Mouse (Mus musculus) T-helper 2 cell (primary cell): Measurements from ENCODE around the gene Spx.

Source experiments
- in situ Hi-C: fragments of 300-600 bp; cut with MboI, MseI; formaldehyde crosslinking; loops from one replicate; pipeline ENCODE4 v1.15.1; 2025; ENCODE audit warnings: high pct_unique_total_duplicates

Gene Spx

GRCm38 (mm10) chr6:142412906-142413491 is at the start of gene Spx:
Gene Spx, plus strand, starts transcription at chr6:142413441.
- in situ Hi-C loops = loop anchor here (5.0 kb wide), 1 partner anchor 36 kb away; no protein-coding TSS in a partner anchor

- in situ Hi-C loops = no loop called here
Measured at GRCm38 (mm10) chr6:142365742-142366472, 47.3 kb upstream of the Spx start.

GRCm38 (mm10) chr6:142366473-142367018 is 46.7 kb upstream of the Spx start:
- in situ Hi-C loops = no loop called here

GRCm38 (mm10) chr6:142367565-142367964 is 45.7 kb upstream of the Spx start:
- in situ Hi-C loops = no loop called here

- in situ Hi-C loops = no loop called here
Measured at GRCm38 (mm10) chr6:142369568-142369967, 43.7 kb upstream of the Spx start.

- in situ Hi-C loops = loop anchor here (5.0 kb wide), 1 partner anchor 35 kb away; the partner anchor contains the start of gene Spx
Measured at GRCm38 (mm10) chr6:142377081-142377480, 36.2 kb upstream of the Spx start.

GRCm38 (mm10) chr6:142378576-142379330 is 34.5 kb upstream of the Spx start:
- in situ Hi-C loops = loop anchor here (5.0 kb wide), 1 partner anchor 34 kb away; the partner anchor contains the start of gene Spx

GRCm38 (mm10) chr6:142379961-142380360 is 33.3 kb upstream of the Spx start:
- in situ Hi-C loops = loop anchor here (5.0 kb wide), 1 partner anchor 32 kb away; the partner anchor contains the start of gene Spx

GRCm38 (mm10) chr6:142381615-142382014 is 31.6 kb upstream of the Spx start:
- in situ Hi-C loops = no loop called here

GRCm38 (mm10) chr6:142384521-142384920 is 28.7 kb upstream of the Spx start:
- in situ Hi-C loops = no loop called here

GRCm38 (mm10) chr6:142386285-142387010 is 26.8 kb upstream of the Spx start:
- in situ Hi-C loops = no loop called here

- in situ Hi-C loops = no loop called here
Measured at GRCm38 (mm10) chr6:142387011-142387754, 26.1 kb upstream of the Spx start, which contains the start of the genes Recql and Golt1b. Gene Recql, minus strand, starts transcription at chr6:142387087. Gene Golt1b, plus strand, starts transcription at chr6:142387221.

GRCm38 (mm10) chr6:142387755-142388271 is 25.4 kb upstream of the Spx start:
- in situ Hi-C loops = no loop called here

GRCm38 (mm10) chr6:142389101-142389500 is 24.1 kb upstream of the Spx start:
- in situ Hi-C loops = no loop called here

- in situ Hi-C loops = no loop called here
Measured at GRCm38 (mm10) chr6:142392312-142392711, 20.9 kb upstream of the Spx start.

GRCm38 (mm10) chr6:142394669-142395068 is 18.6 kb upstream of the Spx start:
- in situ Hi-C loops = no loop called here

- in situ Hi-C loops = no loop called here
Measured at GRCm38 (mm10) chr6:142395756-142396155, 17.5 kb upstream of the Spx start.

- in situ Hi-C loops = loop anchor here (5.0 kb wide), 1 partner anchor 34 kb away; no protein-coding TSS in a partner anchor
Measured at GRCm38 (mm10) chr6:142411140-142411539, 2.1 kb upstream of the Spx start.

GRCm38 (mm10) chr6:142413845-142414244 is 604 bp downstream of the Spx start:
- in situ Hi-C loops = loop anchor here (5.0 kb wide), 1 partner anchor 37 kb away; no protein-coding TSS in a partner anchor

- in situ Hi-C loops = loop anchor here (5.0 kb wide), 1 partner anchor 37 kb away; no protein-coding TSS in a partner anchor
Measured at GRCm38 (mm10) chr6:142414597-142414996, 1.4 kb downstream of the Spx start.
